Mouse (Mus musculus) heart, adult 2 months (tissue): ENCODE results near the gene Sp3.

Experiments used
- CTCF ChIP-seq: fragments of 200-600 bp; IDR thresholded peaks from 2 replicates; pipeline ENCODE4 v1.8.1; 2022; ENCODE audit warnings: antibody characterized with exemption, mild to moderate bottlenecking, moderate library complexity
- EP300 ChIP-seq: fragments of 200-500 bp; IDR thresholded peaks from 2 replicates; pipeline ENCODE4 v1.6.1; 2011; ENCODE audit warnings: low read depth, low read length, control low read depth; ENCODE audit not compliant: insufficient read depth
- POLR2A ChIP-seq: fragments of 200-500 bp; IDR thresholded peaks from 2 replicates; pipeline ENCODE4 v1.6.1; 2011; ENCODE audit warnings: mild to moderate bottlenecking, low read depth, low read length, control low read depth; ENCODE audit not compliant: insufficient read depth

GRCm38 (mm10) chr2:73007472-73007871, 27.2 kb upstream of the Sp3 start:
- TF ChIP-seq CTCF (no peak), POLR2A (no peak), EP300 (no peak)
